9 mouse cellular contexts compared by ENCODE assay signal in the genomic region with DNA sequence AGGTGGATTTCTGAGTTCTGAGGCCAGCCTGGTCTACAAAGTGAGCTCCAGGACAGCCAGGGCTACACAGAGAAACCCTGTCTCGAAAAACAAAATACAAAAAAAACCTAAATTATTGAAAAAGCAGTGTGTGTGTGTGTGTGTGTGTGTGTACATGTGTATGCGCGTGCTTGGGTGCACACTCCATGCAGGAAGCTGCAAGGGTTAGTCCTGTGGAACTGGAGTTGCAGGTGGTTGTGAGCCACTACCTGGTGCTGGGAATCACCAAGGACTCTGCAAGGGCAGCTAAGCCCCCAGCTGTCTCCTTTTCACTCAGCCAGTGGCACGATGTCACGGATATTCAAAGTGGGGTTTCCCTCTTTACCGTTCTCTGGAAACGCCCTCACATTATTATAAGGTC.
"Had no signal": no experiment of that assay in that cellular context is flagged by ENCODE, and none has a peak within 500 bp of the region (broad histone marks: within the 10 kb centered on the region; RNA-seq: fewer than 3 reads in every experiment).

No protein-coding gene starts in this region.

- H3K4me3 ChIP-seq: limb, embryonic 13.5 days had no signal

- DNase-seq: kidney, postnatal 14 days; left cerebral cortex, postnatal 4 days; lung, adult 18-20 months; right cerebral cortex, adult 18-20 months; right cerebral cortex, postnatal 25 days; thymus, postnatal 36 days had no signal

- H3K27ac ChIP-seq: liver, embryonic 14.5 days had no signal

- H3K9ac ChIP-seq: limb, embryonic 13.5 days; liver, embryonic 14.5 days had no signal

- H3K4me2 ChIP-seq: limb, embryonic 13.5 days had no signal

- ATAC-seq: midbrain, embryonic 16.5 days had no signal

- H3K27me3 ChIP-seq: limb, embryonic 13.5 days had no signal

- H3K9me3 ChIP-seq: limb, embryonic 13.5 days had no signal
